In the genomic region with DNA sequence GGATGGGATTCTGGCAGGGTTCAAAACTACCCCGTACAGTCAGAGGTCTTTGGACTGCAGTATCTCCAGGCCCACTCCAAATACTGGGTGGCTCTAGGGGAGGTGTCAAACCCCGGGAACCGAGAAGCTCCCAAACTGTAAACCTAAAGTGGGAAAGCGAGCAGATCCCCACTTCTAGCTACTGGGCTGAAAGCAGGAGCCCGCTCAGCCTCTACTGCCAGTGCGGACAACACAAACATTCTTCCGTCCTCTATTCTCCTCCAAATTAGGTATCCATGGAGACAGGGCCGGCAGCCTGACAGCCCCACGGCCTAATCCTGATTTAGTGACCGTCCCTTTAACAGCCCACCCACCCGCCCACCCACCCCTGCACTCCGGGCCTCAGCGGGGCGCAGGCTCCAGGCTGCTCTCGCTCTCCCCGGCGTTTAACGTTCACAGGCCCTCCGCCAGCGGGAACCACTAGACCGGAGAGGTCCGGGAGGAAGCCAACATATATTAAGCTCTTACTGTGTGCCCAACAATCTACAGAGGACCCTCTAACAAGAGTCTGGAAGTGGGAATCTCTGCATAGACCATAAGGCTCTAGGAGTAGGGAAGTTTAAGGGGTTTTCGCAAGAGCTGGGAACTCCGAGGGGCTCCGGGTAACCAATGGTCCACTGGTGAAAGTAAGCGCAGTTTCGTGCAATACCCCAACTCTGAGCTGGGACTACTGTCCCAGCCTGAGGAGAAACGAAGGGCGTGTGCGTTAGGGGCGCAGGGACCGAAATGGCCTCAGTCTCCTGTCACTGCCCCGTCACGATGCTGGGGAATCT, we compare ENCODE assay signal across 8 mouse cellular contexts. TPM values are rescaled to one million over a fixed set of nuclear protein-coding genes. Genes with fewer than 3 reads are reported as not detected.
A peak's percentile ranks its signal among the peaks of the same experiment; 100 is the strongest.
DNase-seq lines count a peak whose midpoint lies in the region; ATAC-seq and TF ChIP-seq lines count a peak whose summit lies in the region.

No protein-coding gene starts in this region.

- peak overlapping the region; percentile 63 for H3K9ac ChIP-seq in forebrain, embryonic 16.5 days (replicated peaks; ENCODE audit: low read depth, low read length)
- H3K9ac ChIP-seq in neural tube, embryonic 14.5 days (replicated peaks; ENCODE audit: low read depth, low read length), result peak overlapping the region; percentile 90

- WGBS in spleen, adult 2 months, result 13% methylated on average over 34 of the region's 34 CpGs
- 1% methylated on average over 34 of the region's 34 CpGs for WGBS in forebrain, embryonic 16.5 days
- WGBS in neural tube, embryonic 14.5 days, result under 1% methylated on average over 34 of the region's 34 CpGs

- H3K4me3 ChIP-seq in spleen, adult 2 months (ENCODE audit: extremely low read depth, insufficient read depth, insufficient read length), result peak overlapping the region; percentile 41; the same call in 1 of the 2 replicates
- peak overlapping the region; percentile 55 for H3K4me3 ChIP-seq in forebrain, embryonic 16.5 days (replicated peaks; ENCODE audit: low read length)
- H3K4me3 ChIP-seq in neural tube, embryonic 14.5 days (ENCODE audit: low read depth, low read length), result peak overlapping the region; percentile 66

- no peaks in the 10 kb centered on the region for H3K9me3 ChIP-seq in forebrain, embryonic 16.5 days (ENCODE audit: control insufficient read depth, low read length)
- H3K9me3 ChIP-seq in neural tube, embryonic 14.5 days (ENCODE audit: control insufficient read depth, low read length), result no peaks in the 10 kb centered on the region

- peaks cover 2% of the 10 kb centered on the region; the same call in 1 of the 2 replicates for H3K4me1 ChIP-seq in spleen, adult 2 months (ENCODE audit: control insufficient read depth, insufficient read depth, insufficient read length)
- peaks cover 31% of the 10 kb centered on the region for H3K4me1 ChIP-seq in forebrain, embryonic 16.5 days (replicated peaks; ENCODE audit: control insufficient read depth, insufficient read depth, low read length)
- peaks cover 22% of the 10 kb centered on the region; the same call in 1 of the 2 replicates for H3K4me1 ChIP-seq in neural tube, embryonic 14.5 days (ENCODE audit: control insufficient read depth, insufficient read depth, low read length)

- no peak overlapping the region for H3K27ac ChIP-seq in spleen, adult 2 months (ENCODE audit: insufficient read depth, low read length)
- no peak overlapping the region for H3K27ac ChIP-seq in forebrain, embryonic 16.5 days (ENCODE audit: low read length)
- peak overlapping the region; percentile 87 for H3K27ac ChIP-seq in neural tube, embryonic 14.5 days (ENCODE audit: low read depth, low read length)

- DNase-seq in spleen, adult 2 months (ENCODE audit: low read depth in 1 of 2, low spot score in 2 of 2), result no peak
- DNase-seq in spleen, postnatal 4 days (ENCODE audit: low spot score in 2 of 2), result no peak
- DNase-seq in kidney, postnatal 4 days, result peak; percentile 53 to 71
- no peak for DNase-seq in frontal cortex, postnatal 25 days (ENCODE audit: low spot score in 2 of 2)

- peak overlapping the region; percentile 91 for H3K4me2 ChIP-seq in forebrain, embryonic 16.5 days (ENCODE audit: low read length)
- peak overlapping the region; percentile 75 for H3K4me2 ChIP-seq in neural tube, embryonic 14.5 days (ENCODE audit: low read depth, low read length)

- TF ChIP-seq POLR2A in spleen, adult 2 months (IDR thresholded peaks at IDR 0.05; ENCODE audit: low read depth, low read length), result no peak

- ATAC-seq in forebrain, embryonic 16.5 days, result peak; percentile 21; the same call in 1 of the 2 replicates
- peak; percentile 55 for ATAC-seq in neural tube, embryonic 14.5 days (ENCODE audit: low read depth)
- no peak for ATAC-seq in cerebellum, adult (ENCODE audit: insufficient number of reproducible peaks, low FRiP score, low TSS enrichment)
- no peak for ATAC-seq in monocyte, adult 5-6 weeks (replicated peaks; ENCODE audit: insufficient number of reproducible peaks, low FRiP score, low TSS enrichment, poor library complexity, severe bottlenecking)

- TF ChIP-seq CTCF in spleen, adult 2 months (IDR thresholded peaks at IDR 0.05; ENCODE audit: extremely low read depth, insufficient read depth, insufficient read length, insufficient replicate concordance), result no peak

- H3K27me3 ChIP-seq in spleen, adult 2 months (ENCODE audit: control insufficient read depth, insufficient read depth, low read length), result peaks cover 13% of the 10 kb centered on the region
- peaks cover 19% of the 10 kb centered on the region for H3K27me3 ChIP-seq in forebrain, embryonic 16.5 days (replicated peaks; ENCODE audit: control insufficient read depth, insufficient read depth, low read length)
- H3K27me3 ChIP-seq in neural tube, embryonic 14.5 days (ENCODE audit: control insufficient read depth, insufficient read depth, low read length), result no peaks in the 10 kb centered on the region

- no peaks in the 10 kb centered on the region for H3K36me3 ChIP-seq in spleen, adult 2 months (ENCODE audit: control insufficient read depth, insufficient read depth, low read length)
- no peaks in the 10 kb centered on the region for H3K36me3 ChIP-seq in forebrain, embryonic 16.5 days (ENCODE audit: control insufficient read depth, insufficient read depth)
- H3K36me3 ChIP-seq in neural tube, embryonic 14.5 days (ENCODE audit: control insufficient read depth, insufficient read depth, low read length), result no peaks in the 10 kb centered on the region

RNA-seq across cellular contexts. Expression of gene Fignl2, which starts 1.2 kb away (rescaled TPM):
- polyA plus RNA-seq in spleen, adult 2 months (2012; rRNA removed), result 2.2 and 2.6 TPM in 2 replicates
- 0.05 TPM in 1 of 2 replicates, not detected in the other for polyA plus RNA-seq in forebrain, embryonic 16.5 days (2015; fragmentation: Nextera tagmentation; extraction: Ambion mirVana)
- 0.12 and 0.33 TPM in 2 replicates for polyA plus RNA-seq in neural tube, embryonic 14.5 days (2014; fragmentation: Nextera tagmentation; extraction: Ambion mirVana)
- 0.57 TPM in 1 of 3 replicates, not detected in the others for total RNA-seq in monocyte, adult 5-6 weeks (2017)

RNA-seq across cellular contexts. Expression of gene Gm47841, which starts 30.0 kb away (rescaled TPM):
- polyA plus RNA-seq in spleen, adult 2 months (2012; rRNA removed), result not detected in 2 replicates
- polyA plus RNA-seq in forebrain, embryonic 16.5 days (2015; fragmentation: Nextera tagmentation; extraction: Ambion mirVana), result not detected in 2 replicates
- polyA plus RNA-seq in neural tube, embryonic 14.5 days (2014; fragmentation: Nextera tagmentation; extraction: Ambion mirVana), result not detected in 2 replicates
- not detected in 3 replicates for total RNA-seq in monocyte, adult 5-6 weeks (2017)

RNA-seq across cellular contexts. Expression of gene Ankrd33, which starts 38.3 kb away (rescaled TPM):
- not detected in 2 replicates for polyA plus RNA-seq in spleen, adult 2 months (2012; rRNA removed)
- polyA plus RNA-seq in forebrain, embryonic 16.5 days (2015; fragmentation: Nextera tagmentation; extraction: Ambion mirVana), result not detected in 2 replicates
- polyA plus RNA-seq in neural tube, embryonic 14.5 days (2014; fragmentation: Nextera tagmentation; extraction: Ambion mirVana), result 0.18 TPM in 1 of 2 replicates, not detected in the other
- total RNA-seq in monocyte, adult 5-6 weeks (2017), result not detected in 3 replicates

RNA-seq across cellular contexts. Expression of gene Acvrl1, which starts 51.1 kb away (rescaled TPM):
- polyA plus RNA-seq in spleen, adult 2 months (2012; rRNA removed), result 27.8 and 28.9 TPM in 2 replicates
- 8.0 and 8.4 TPM in 2 replicates for polyA plus RNA-seq in forebrain, embryonic 16.5 days (2015; fragmentation: Nextera tagmentation; extraction: Ambion mirVana)
- polyA plus RNA-seq in neural tube, embryonic 14.5 days (2014; fragmentation: Nextera tagmentation; extraction: Ambion mirVana), result 3.2 and 5.2 TPM in 2 replicates
- total RNA-seq in monocyte, adult 5-6 weeks (2017), result 8.5 to 20.0 TPM (median 11.2 TPM) in 3 replicates

Comparison
In these comparisons a context has a peak if more than half of its experiments do, and no peak if none do; other contexts are left out.
1. DNase-seq: peak in kidney, postnatal 4 days (2 of 2); none in spleen, adult 2 months (0 of 2), spleen, postnatal 4 days (0 of 2) and frontal cortex, postnatal 25 days (0 of 2).
2. ATAC-seq: peak in forebrain, embryonic 16.5 days (single experiment) and neural tube, embryonic 14.5 days (single experiment); none in cerebellum, adult (single experiment) and monocyte, adult 5-6 weeks (single experiment).
3. Peak in every context shown above with its lines, with median percentiles within 50 percentile points of each other: H3K4me3 ChIP-seq.